Mouse (Mus musculus) heart, embryonic 11.5 days (tissue): ENCODE data around the gene Arid2. TPM values are rescaled to one million over a fixed set of nuclear protein-coding genes. Genes with fewer than 3 reads are reported as not detected.
"Not testable (repeated sequence)": the region's sequence is repeated elsewhere in the genome, so short reads cannot be mapped to it uniquely, and the experiment has no call there.

Experiments used
- ATAC-seq: fragments of 200-750 bp; cut with Nextera tagmentation; replicated peaks from 2 replicates; pipeline ENCODE4 v1.8.0; 2017; ENCODE audit warnings: moderate library complexity; ENCODE audit not compliant: insufficient number of reproducible peaks, low FRiP score, low TSS enrichment
- H3K27ac ChIP-seq: fragments of 300-500 bp; sonication (generic); 2 replicates; pipeline ENCODE4 v1.5.1; 2014; ENCODE audit warnings: mild to moderate bottlenecking, low read depth, low read length
- H3K27me3 ChIP-seq: fragments of 300-500 bp; sonication (generic); 2 replicates; pipeline ENCODE4 v1.6.1; 2014; ENCODE audit warnings: mild to moderate bottlenecking, low read length, mixed read lengths; ENCODE audit not compliant: control insufficient read depth, insufficient read depth
- H3K36me3 ChIP-seq: fragments of 300-500 bp; sonication (generic); 2 replicates; pipeline ENCODE4 v1.6.1; 2014; ENCODE audit warnings: mild to moderate bottlenecking, low read length, moderate library complexity, mixed read lengths; ENCODE audit not compliant: control insufficient read depth, insufficient read depth
- H3K4me1 ChIP-seq: fragments of 300-500 bp; sonication (generic); 2 replicates; pipeline ENCODE4 v1.6.1; 2014; ENCODE audit warnings: low read length; ENCODE audit not compliant: control insufficient read depth, insufficient read depth
- H3K4me2 ChIP-seq: fragments of 300-500 bp; sonication (generic); 2 replicates; pipeline ENCODE4 v1.6.1; 2014; ENCODE audit warnings: mild to moderate bottlenecking, moderate library complexity
- H3K4me3 ChIP-seq: fragments of 300-500 bp; sonication (generic); 2 replicates; pipeline ENCODE4 v1.5.1; 2014; ENCODE audit warnings: low read depth, low read length
- H3K9ac ChIP-seq: fragments of 300-500 bp; sonication (generic); 2 replicates; pipeline ENCODE4 v1.6.1; 2014; ENCODE audit warnings: mild to moderate bottlenecking, low read depth, low read length, moderate library complexity
- H3K9me3 ChIP-seq: fragments of 300-500 bp; sonication (generic); replicated peaks from 2 replicates; pipeline ENCODE4 v1.6.1; 2016; ENCODE audit warnings: low read length; ENCODE audit not compliant: control insufficient read depth
- WGBS: fragments of 180-500 bp; shearing (Covaris S2); extraction: QIAGEN DNeasy Blood & Tissue Kit; methylation state at CpG from one replicate; pipeline ENCODE4 v1.1.7; 2014; ENCODE audit not compliant: insufficient replicate concordance; 5-methylcytosine and 5-hydroxymethylcytosine counted together
- polyA plus RNA-seq: library from polyadenylated mRNA; unstranded; fragments of >200 nt; fragmentation: Nextera tagmentation; extraction: Ambion mirVana; gene quantifications from 2 replicates; pipeline ENCODE4 v1.2.1, GENCODE M21; 2014

Arid2 gene
- polyA plus RNA-seq: 22.0 and 22.6 TPM in 2 replicates

DNA sequence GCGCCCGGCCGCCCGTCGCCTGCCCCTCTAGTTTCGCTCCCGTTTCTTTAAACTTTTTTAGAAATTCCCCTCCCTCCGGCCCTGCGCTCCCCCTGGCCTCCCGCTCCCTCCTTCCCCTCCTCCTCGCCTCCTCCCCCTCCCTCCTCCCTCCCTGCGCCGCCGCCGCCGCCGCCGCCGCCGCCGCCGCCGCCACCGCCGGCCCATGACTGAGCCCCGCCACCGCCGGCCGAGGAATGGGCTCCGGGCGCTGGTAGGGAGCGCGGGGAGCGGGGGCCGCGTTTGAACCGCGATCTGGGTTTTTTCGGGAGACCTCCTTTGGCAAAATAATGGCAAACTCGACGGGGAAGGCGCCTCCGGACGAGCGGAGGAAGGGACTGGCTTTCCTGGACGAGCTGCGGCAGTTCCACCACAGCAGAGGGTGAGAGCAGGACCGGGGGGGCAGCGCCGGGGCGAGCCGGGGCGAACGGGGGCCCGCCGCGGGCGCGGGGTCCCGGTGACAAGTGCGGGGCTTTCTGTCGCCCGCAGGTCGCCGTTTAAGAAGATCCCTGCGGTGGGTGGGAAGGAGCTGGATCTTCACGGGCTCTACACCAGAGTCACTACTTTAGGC, at the start of gene Arid2:
Gene Arid2 (plus strand): TSS at position 150 of the 607 bp plus-strand sequence.
- H3K4me1 ChIP-seq: peaks cover 18% of the 10 kb centered on the region
- peak within 1 kb of the TSS; percentile 100 for H3K27ac ChIP-seq
- H3K36me3 ChIP-seq: no peaks in the 10 kb centered on the region
- under 1% methylated on average over 48 of the region's 67 CpGs for WGBS
- peak within 1 kb of the TSS; percentile 82 for H3K4me3 ChIP-seq
- peak within 1 kb of the TSS; percentile 88 for H3K4me2 ChIP-seq
- ATAC-seq: peak; percentile 62
- H3K9me3 ChIP-seq: no peaks in the 10 kb centered on the region
- H3K27me3 ChIP-seq: no peaks in the 10 kb centered on the region
- H3K9ac ChIP-seq: peak within 1 kb of the TSS; percentile 98

DNA sequence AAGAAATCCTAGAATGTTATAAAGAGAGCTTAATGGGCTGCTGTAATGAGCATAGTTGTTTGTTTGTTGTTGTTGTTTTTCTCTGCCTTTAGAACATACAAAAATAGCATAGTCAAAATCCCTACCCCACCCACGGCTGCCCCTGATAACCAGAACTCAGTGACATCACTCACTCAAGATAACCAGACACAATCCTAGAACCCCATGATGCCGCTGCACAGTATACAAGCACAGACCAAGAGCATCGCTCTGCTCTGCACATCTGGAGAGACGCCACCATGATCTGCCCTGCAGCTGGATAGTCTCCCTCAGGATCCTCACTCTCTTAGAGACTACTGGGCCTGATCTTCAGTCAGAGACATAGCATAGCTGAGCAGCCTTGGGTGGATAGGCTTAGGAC, 49.2 kb upstream of the Arid2 start:
- no peak overlapping the region for H3K4me2 ChIP-seq
- H3K4me3 ChIP-seq: no peak overlapping the region
- no peak overlapping the region for H3K9ac ChIP-seq
- no peaks in the 10 kb centered on the region for H3K4me1 ChIP-seq
- no peak overlapping the region for H3K27ac ChIP-seq
- H3K27me3 ChIP-seq: no peaks in the 10 kb centered on the region
- no peaks in the 10 kb centered on the region for H3K36me3 ChIP-seq
- 68% methylated on average over 4 of the region's 4 CpGs for WGBS
- no peak for ATAC-seq
- H3K9me3 ChIP-seq: no peaks in the 10 kb centered on the region

DNA sequence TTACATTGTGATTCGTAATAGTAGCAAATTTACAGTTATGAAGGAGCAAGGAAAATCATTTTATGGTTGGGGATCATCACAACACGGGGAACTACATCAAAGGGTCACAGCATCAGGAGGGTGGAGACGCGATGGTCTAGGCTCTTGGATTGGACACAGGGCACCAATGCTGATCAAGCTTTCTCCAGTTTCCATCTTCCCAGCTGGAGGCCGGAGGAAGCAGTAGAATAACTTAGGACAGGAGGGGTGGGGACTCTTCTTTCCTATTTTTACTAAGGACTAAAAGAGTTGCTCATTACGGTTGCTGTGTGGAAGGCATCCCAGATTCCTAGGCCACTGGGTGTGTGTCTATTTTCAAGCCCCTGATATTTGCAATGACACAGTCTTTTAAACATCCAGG, 43.1 kb upstream of the Arid2 start:
- Histone ChIP-seq H3K4me1 (no peaks in the 10 kb centered on the region), H3K9me3 (no peaks in the 10 kb centered on the region), H3K4me3 (no peak overlapping the region), H3K36me3 (no peaks in the 10 kb centered on the region), H3K27me3 (no peaks in the 10 kb centered on the region), H3K4me2 (no peak overlapping the region), H3K9ac (no peak overlapping the region), H3K27ac (no peak overlapping the region)
- no peak for ATAC-seq
- 83% methylated on average over 6 of the region's 6 CpGs for WGBS

DNA sequence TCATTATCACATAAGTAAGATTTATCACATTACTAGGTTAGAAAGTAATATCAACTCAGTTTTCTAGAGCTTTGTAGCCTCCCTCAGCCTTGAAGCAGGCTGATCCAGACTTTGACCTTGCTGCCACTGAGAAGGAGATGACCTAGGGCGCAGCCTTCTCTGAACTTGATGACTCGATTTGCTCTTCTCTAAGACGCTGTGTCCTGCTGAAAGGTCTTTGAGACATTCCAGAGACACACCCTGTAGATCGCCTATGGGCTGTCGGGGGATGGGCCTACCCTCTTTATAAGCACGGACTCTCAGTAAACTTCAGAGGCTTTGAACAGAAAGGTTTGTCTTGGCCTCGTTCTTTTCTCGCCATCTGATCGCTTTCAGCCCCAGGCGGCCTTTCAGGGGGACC, 42.6 kb upstream of the Arid2 start:
- 52% methylated on average over 10 of the region's 10 CpGs for WGBS
- not testable (repeated sequence) for H3K4me3 ChIP-seq, H3K27ac ChIP-seq, H3K4me1 ChIP-seq, H3K9ac ChIP-seq, H3K27me3 ChIP-seq, H3K36me3 ChIP-seq, H3K4me2 ChIP-seq, H3K9me3 ChIP-seq, ATAC-seq

DNA sequence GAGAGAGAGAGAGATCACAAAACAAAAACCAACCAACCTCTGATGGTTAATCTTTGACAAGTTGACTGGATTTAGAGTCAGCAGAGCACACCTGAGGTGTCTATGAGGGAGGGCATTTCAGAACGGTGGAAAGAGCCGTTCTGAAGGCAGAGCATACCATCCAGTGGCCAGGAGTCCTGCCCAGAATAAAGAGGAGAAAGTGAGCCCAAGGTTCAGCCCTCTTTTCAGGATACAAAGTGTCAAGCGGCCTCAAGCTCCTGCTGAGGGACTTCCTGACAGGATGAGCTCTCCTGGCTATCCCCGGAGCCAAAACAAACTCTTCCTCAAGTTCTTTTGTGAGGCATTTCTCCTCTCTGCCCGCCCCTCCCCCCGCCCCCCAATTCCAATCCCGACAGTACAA, 33.5 kb upstream of the Arid2 start:
- Histone ChIP-seq H3K4me3 (peak overlapping the region; percentile 37), H3K27me3 (no peaks in the 10 kb centered on the region), H3K4me1 (no peaks in the 10 kb centered on the region; the same call in 1 of the 2 replicates), H3K36me3 (no peaks in the 10 kb centered on the region), H3K9me3 (no peaks in the 10 kb centered on the region), H3K27ac (no peak overlapping the region), H3K4me2 (peak overlapping the region; percentile 70), H3K9ac (peak overlapping the region; percentile 56)
- WGBS: 2% methylated on average over 7 of the region's 7 CpGs
- no peak for ATAC-seq

DNA sequence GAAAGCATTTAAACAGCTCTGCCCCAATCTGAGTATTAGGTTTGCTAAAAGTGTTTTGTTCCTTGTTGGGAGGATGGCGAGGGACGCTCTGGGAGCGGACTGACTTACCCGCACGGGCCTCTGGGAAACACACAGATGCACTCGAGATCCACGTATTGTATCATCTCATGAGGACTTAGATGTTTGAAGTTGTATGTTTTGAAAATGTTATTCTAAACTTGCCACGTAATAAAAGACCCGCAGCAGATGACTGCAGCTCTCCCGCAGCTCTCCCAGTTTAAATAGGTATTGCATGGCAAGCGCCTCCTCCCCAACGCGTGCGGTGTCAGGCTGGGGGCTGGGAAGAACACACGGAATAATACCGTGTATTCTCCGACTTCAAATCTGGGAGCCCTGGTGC, 33.0 kb upstream of the Arid2 start:
- 2% methylated on average over 17 of the region's 17 CpGs for WGBS

DNA sequence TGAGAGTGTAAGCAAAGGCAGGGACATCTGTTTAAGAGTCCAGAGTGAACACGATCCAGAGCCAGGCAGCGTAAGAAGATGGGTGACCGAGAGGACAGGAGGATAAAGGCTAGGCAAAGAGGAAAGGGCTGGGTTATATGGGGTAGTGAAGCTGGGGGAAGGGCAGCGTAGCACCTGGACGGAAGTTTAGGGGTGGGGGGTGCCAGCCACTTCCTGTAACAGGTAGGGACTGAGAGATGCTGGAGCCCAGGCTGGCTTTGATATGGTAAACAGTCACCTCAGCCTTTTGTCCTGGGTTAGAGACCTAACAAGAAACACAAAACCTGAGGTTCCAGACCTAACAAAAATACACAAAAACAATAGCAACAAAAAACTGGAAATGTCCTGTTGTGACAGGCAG, 29.5 kb upstream of the Arid2 start:
- Histone ChIP-seq H3K4me1 (no peaks in the 10 kb centered on the region; the same call in 1 of the 2 replicates), H3K36me3 (no peaks in the 10 kb centered on the region), H3K9ac (no peak overlapping the region), H3K4me3 (no peak overlapping the region), H3K9me3 (peaks cover 15% of the 10 kb centered on the region), H3K4me2 (peak overlapping the region; percentile 31), H3K27ac (no peak overlapping the region), H3K27me3 (no peaks in the 10 kb centered on the region)
- no peak for ATAC-seq
- 65% methylated on average over 5 of the region's 5 CpGs for WGBS

More for the DNA sequence above, 33.0 kb upstream of the Arid2 start:
- H3K9ac ChIP-seq: peak overlapping the region; percentile 56
- peak overlapping the region; percentile 37 for H3K4me3 ChIP-seq
- H3K27me3 ChIP-seq: no peaks in the 10 kb centered on the region
- no peaks in the 10 kb centered on the region for H3K9me3 ChIP-seq
- ATAC-seq: no peak
- H3K4me1 ChIP-seq: no peaks in the 10 kb centered on the region; the same call in 1 of the 2 replicates
- peak overlapping the region; percentile 70 for H3K4me2 ChIP-seq
- H3K27ac ChIP-seq: no peak overlapping the region
- H3K36me3 ChIP-seq: no peaks in the 10 kb centered on the region

DNA sequence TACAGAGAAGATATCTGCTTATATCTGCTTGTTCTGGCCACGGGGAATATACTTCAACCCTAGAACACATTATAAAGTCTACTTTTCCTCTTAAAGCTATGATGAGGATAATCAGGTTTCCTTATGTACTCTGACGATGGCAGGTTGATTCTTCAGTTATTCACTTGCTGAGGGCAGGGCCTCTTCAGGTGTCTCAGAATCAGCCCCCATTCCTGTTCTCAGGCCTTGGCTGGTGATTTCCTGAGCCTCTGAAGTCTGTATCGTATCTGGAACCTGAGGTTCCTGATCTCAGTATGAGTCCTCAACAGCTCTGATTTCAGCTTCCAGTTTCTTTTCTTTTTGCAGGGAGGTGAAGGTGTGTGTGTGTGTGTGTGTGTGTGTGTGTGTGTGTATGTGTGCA, 22.7 kb upstream of the Arid2 start:
- Histone ChIP-seq H3K4me3 (no peak overlapping the region), H3K4me1 (peaks cover 3% of the 10 kb centered on the region), H3K27ac (no peak overlapping the region), H3K9me3 (peaks cover 22% of the 10 kb centered on the region), H3K4me2 (no peak overlapping the region), H3K27me3 (no peaks in the 10 kb centered on the region), H3K9ac (no peak overlapping the region), H3K36me3 (peaks cover 13% of the 10 kb centered on the region)
- no peak for ATAC-seq
- 90% methylated on average over 3 of the region's 3 CpGs for WGBS

DNA sequence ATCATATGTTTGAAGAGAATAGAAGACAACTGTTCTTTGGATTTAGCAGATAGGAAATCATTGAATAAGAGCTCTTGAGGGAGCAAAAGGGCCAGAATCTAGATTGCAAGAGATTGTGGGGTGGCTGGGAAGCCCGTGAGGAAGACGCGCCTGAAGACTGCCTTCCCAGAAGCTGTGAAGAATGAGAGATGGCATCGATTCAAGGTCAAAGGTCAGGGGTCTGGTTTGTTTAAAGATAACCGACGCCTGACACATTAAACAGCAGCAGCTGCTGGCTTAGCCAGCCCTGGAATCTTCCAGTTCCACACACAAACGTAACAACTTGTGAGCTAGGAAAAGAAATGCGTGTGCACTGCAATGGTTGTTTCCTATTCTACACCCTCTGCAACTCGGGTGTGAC, 19.4 kb upstream of the Arid2 start:
- Histone ChIP-seq H3K4me2 (no peak overlapping the region), H3K9me3 (peaks cover 7% of the 10 kb centered on the region; the same call in 1 of the 2 replicates), H3K27me3 (no peaks in the 10 kb centered on the region), H3K4me1 (peaks cover 16% of the 10 kb centered on the region), H3K27ac (peak overlapping the region; percentile 50; the same call in 1 of the 2 replicates), H3K36me3 (peaks cover 13% of the 10 kb centered on the region), H3K4me3 (no peak overlapping the region), H3K9ac (no peak overlapping the region)
- no peak for ATAC-seq
- 37% methylated on average over 9 of the region's 9 CpGs for WGBS
